Mouse (Mus musculus) lung, adult 2 months (tissue): ENCODE results near the gene Sorbs1. TPM values are rescaled to one million over a fixed set of nuclear protein-coding genes. Genes with fewer than 3 reads are reported as not detected.
A peak's percentile ranks its signal among the peaks of the same experiment; 100 is the strongest.

Source experiments
- DNase-seq: peaks from one replicate; pipeline ENCODE4 v3.0.0; 2022
- H3K4me1 ChIP-seq: fragments of 200-500 bp; 2 replicates; pipeline ENCODE4 v1.6.1; 2011; ENCODE audit warnings: low read length; ENCODE audit not compliant: control insufficient read depth, insufficient read depth
- H3K4me3 ChIP-seq: fragments of 200-500 bp; replicated peaks from 2 replicates; pipeline ENCODE3; 2011; ENCODE audit warnings: low read depth, mild to moderate bottlenecking, control low read depth, low read length; ENCODE audit errors: extremely low read depth
- CTCF ChIP-seq: fragments of 200-500 bp; IDR thresholded peaks from 2 replicates; pipeline ENCODE4 v1.5.1; 2011; ENCODE audit warnings: mild to moderate bottlenecking, low read length, control low read depth; ENCODE audit not compliant: insufficient read depth
- POLR2A ChIP-seq: fragments of 200-500 bp; IDR thresholded peaks from 2 replicates; pipeline ENCODE4 v1.6.1; 2011; ENCODE audit warnings: low read depth, mild to moderate bottlenecking, control low read depth, low read length, borderline replicate concordance; ENCODE audit errors: extremely low read depth
- WGBS: fragments of 180-500 bp; shearing (Covaris S2); methylation state at CpG from one replicate; pipeline ENCODE4 v1.1.7; 2018; 5-methylcytosine and 5-hydroxymethylcytosine counted together
- polyA plus RNA-seq: library from polyadenylated mRNA; depleted of rRNA; stranded (reverse); fragments of >200 nt; gene quantifications from 2 replicates; pipeline ENCODE4 v1.2.3, GENCODE M21; 2012

The Sorbs1 gene
- polyA plus RNA-seq, 1 experiment: 43.4 TPM

DNA sequence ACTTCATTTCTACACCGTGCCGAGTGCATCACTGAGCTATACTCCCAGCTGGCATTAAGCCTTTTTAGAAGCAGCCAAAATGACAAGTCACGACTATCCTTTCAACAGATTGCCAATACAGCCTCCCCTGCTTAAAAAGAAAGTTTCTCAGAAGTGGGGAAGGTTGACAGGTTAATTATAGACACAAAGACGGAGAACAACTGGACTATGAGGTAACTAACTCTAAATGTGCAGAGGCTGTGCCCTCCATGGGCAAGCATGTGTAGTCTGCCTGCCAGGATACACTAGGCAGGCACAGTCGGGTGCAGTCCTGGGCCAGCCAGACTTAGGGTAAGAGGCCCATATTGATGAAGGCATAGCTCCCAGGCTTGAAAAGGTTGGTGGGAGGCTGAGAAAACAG is 244.1 kb downstream of the Sorbs1 start:
- Histone ChIP-seq H3K4me3 (peak overlapping the region; percentile 11), H3K4me1 (peaks cover 6% of the 10 kb centered on the region; the same call in 1 of the 2 replicates)
- no peak for DNase-seq
- whole genome bisulfite sequencing: 44% methylated on average over 5 of the region's 5 CpGs
- TF ChIP-seq POLR2A (no peak), CTCF (no peak)

DNA sequence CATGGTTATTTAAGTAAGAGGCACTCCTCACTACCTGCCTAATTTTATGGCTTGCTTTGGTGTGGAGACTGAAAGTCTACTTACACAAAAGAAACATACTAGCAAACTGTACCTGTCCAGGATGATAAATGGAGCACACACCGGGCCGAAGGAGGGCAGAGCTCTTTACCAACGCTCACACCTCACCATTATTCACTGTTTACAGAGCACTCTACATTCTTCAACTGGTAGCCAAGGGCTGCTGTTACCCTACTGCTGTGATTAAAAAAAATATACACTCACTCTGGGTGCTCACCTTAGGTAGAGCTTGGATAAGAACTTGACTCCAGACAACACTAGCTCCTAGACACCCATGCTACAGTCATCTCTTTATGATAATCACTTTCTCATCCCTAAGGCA is 245.1 kb downstream of the Sorbs1 start:
- WGBS: 48% methylated on average over 3 of the region's 3 CpGs
- peaks cover 6% of the 10 kb centered on the region; the same call in 1 of the 2 replicates for H3K4me1 ChIP-seq
- no peak for DNase-seq
- no peak overlapping the region for H3K4me3 ChIP-seq
- no peak for TF ChIP-seq CTCF
- no peak for TF ChIP-seq POLR2A

DNA sequence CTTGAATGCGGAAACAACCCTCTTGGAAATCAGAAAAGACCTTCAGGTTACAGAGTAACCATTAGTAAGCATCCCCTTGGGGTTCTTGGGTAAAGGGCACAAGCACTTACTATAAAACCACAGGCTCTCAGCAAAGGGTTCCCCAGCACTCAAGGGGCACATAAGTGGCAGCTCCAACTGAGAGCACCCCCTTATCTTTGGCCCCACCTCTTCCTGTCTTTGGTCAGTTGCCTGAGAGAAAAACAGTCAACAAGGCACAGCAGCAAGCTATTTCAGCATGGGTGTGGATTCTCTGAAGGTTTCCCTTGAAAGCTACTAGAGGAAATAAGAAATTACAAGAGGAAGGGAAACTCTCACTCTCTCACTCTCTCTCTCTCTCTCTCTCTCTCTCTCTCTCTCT is 246.2 kb downstream of the Sorbs1 start:
- peak; percentile 77 for DNase-seq
- 58% methylated on average over 1 of the region's 1 CpGs for WGBS
- Histone ChIP-seq H3K4me1 (peaks cover 6% of the 10 kb centered on the region), H3K4me3 (no peak overlapping the region)
- no peak for TF ChIP-seq CTCF
- no peak for TF ChIP-seq POLR2A

DNA sequence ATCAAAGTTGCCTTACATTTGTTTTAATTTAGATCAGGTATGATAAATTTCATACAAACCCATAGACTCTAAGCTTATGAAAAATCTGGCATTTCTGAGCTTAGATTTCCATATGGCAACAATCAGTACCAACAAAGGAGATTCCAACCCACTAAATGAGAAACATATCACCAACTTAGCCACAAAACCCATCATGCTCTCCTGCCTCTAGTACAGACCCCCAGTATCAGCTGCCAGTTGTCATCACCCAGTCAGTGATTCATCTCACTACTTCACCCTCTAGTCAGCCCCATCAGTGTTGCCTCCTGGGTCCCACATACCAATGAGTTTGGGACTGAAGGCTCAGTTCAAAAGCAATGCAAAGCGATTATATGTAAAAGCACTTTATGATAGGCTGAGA is 254.1 kb downstream of the Sorbs1 start:
- DNase-seq: no peak
- WGBS: 100% methylated on average over 1 of the region's 1 CpGs
- Histone ChIP-seq H3K4me3 (no peak overlapping the region), H3K4me1 (peaks cover 23% of the 10 kb centered on the region)
- TF ChIP-seq CTCF: no peak
- no peak for TF ChIP-seq POLR2A

DNA sequence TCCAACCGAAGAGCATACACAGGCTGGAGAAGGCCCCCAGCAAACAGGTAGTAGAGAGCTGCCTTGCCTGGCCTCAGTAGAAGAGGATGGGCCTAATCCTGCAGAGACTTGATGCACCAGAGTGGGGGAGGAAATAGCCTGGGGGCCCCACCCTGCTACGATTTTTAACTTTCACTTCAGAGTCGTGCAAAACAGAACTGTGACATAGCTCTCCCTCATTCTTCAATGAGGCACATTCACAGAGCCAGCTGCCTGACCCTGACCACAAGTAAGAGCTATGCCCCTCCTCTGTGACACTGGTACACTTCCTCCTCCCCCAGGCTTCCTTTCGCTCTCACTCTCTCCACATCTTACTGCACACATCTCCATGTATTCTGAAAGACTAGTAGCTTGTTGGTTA is 256.2 kb downstream of the Sorbs1 start:
- WGBS: 19% methylated on average over 4 of the region's 4 CpGs
- Histone ChIP-seq H3K4me1 (peaks cover 27% of the 10 kb centered on the region), H3K4me3 (no peak overlapping the region)
- DNase-seq: no peak
- TF ChIP-seq CTCF (no peak), POLR2A (no peak)

DNA sequence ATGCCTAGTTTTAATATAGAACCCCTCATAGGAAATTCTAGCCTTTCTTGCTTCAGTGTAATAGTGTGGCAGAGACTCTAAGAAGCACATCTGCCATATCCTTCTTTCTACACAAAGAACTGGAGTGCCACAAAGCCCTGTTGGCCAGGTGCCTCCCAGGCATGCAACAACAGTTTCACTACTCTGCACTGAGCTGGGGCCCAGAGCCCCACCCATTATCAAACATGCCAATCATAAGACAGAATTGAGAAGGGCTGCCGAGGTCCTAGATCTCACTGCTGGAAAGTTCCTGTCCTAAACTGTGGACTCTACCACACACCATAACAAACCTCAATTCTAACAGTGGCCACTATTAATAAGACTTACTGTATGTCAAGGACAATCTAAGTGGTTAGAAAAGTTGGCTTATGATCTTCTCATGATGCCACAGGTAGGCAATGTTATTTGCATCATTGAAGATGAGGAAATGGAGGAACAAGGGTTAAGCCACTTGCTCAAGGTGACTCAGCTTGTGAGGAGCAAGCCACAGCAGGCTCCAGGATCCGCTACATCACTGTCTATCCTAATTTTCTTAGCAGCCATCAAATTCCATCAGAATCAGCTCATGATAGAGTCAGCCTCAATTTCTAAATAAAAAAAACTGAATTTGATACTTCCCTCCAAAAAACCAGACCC is 257.1 kb downstream of the Sorbs1 start:
- WGBS: 46% methylated on average over 2 of the region's 2 CpGs
- no peak for DNase-seq
- Histone ChIP-seq H3K4me3 (no peak overlapping the region), H3K4me1 (peaks cover 27% of the 10 kb centered on the region)
- no peak for TF ChIP-seq POLR2A
- TF ChIP-seq CTCF: no peak

DNA sequence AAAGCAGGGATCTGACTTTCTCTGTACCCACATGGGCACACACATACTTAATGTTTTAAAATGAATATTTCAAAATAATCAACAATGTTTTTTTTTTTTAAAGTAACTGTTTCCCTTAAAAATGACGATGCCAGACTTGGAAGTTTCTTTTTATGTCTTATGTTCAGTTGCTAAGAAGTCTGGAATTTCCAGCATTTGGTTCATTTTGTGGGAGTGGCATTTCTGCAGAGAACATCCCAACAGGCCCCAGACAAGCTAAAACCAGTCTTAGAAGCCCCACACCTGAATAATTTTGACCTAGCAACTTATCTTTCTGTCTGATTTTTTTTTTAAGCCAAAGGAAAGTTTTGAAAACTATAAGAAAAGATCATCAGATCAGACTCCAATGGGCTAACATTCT is 258.0 kb downstream of the Sorbs1 start:
- TF ChIP-seq CTCF: no peak
- TF ChIP-seq POLR2A: no peak
- no peak for DNase-seq
- Histone ChIP-seq H3K4me3 (no peak overlapping the region), H3K4me1 (peaks cover 27% of the 10 kb centered on the region)
- 62% methylated on average over 1 of the region's 1 CpGs for WGBS

DNA sequence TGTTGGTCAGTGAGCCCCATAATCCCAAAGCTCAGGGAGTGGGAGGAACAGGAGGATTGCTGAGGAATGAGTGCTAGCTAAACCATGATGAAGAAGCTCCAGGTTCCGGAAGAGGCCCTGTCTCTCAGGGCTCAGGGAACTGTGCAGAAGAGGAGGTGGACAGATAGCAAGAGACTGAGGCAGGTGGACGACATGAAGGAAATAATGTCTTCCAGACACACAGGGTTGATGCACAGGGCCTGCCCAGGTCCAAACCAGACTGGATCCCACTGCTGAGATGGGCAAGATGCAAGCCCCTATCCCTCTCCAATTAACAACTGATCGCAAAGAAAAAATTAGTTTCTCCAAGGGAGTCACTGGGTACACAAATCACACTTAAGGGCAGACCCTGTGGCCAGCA is 258.8 kb downstream of the Sorbs1 start:
- 95% methylated on average over 3 of the region's 3 CpGs for WGBS
- Histone ChIP-seq H3K4me1 (peaks cover 27% of the 10 kb centered on the region), H3K4me3 (no peak overlapping the region)
- DNase-seq: no peak
- TF ChIP-seq POLR2A: no peak
- TF ChIP-seq CTCF: no peak

DNA sequence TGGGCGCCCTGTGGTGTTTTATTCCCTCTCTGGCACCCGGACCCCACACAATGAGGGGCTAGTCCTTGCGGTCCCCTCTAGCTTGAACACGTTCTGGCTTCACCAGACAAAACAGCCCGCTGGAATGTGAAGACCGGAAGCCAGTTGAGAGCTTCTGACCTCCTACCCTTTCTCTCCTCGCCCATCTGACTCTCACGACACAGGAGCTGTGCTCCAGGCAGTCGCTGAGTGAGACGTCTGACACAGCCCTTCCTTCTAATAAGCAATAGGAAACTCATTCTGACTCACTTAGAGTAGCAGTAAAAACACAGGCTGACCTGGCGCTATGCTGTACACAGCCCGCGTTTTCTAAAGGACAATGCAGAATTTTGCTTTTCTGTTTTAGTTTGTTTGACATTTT is 259.8 kb downstream of the Sorbs1 start:
- no peak for DNase-seq
- no peak for TF ChIP-seq CTCF
- no peak for TF ChIP-seq POLR2A
- no peak overlapping the region for H3K4me3 ChIP-seq
- H3K4me1 ChIP-seq: peaks cover 29% of the 10 kb centered on the region
- WGBS: 29% methylated on average over 13 of the region's 13 CpGs

DNA sequence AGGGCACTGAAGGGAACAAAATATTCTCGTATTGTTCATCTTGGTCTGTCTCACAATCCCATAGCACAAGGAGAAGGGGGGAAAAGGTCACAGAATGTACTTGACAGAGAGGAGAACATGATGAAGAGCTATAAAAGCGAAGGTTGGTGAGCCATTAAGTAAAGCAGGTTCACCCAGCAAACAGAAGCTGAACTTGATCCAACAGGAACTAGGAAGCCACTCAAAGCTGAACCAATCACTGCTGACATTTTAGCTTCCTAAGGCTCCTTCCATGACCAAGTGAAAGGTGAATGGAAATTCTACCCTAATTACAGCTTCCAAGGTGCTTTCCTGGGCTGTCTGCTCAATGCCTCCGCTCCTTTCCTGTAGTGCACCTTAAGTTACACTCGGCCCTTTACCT is 262.5 kb downstream of the Sorbs1 start:
- 78% methylated on average over 4 of the region's 4 CpGs for WGBS
- DNase-seq: no peak
- no peak for TF ChIP-seq CTCF
- Histone ChIP-seq H3K4me1 (peaks cover 16% of the 10 kb centered on the region), H3K4me3 (no peak overlapping the region)
